ENCODE assay signal across 8 mouse cellular contexts in the genomic region with DNA sequence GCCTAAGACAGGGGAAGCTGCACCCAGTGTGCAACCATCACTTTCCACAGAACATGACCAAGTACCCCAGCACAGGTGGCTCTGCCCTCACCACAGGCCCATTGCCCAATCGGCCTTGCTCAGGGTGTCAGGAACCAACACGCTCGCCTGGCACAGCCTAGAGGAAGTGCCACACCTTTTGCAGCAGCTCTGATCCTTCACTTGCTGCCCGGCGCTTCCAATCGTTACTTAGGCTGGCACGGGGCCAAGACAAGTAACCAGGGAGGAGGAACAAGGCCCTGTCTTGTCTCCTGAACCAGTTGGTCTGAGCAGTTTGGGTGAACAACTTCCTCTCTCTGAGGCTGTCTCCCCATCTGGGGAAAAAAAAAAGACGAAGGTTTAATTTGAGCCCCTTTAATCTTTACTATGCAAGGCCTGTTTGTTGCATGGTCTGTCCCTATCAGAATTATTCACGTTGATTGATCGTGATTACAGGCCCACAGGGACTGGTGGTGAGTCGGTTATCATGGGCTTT. TPM values are rescaled to one million over a fixed set of nuclear protein-coding genes. Genes with fewer than 3 reads are reported as not detected.
DNase-seq lines count a peak whose midpoint lies in the region; ATAC-seq and TF ChIP-seq lines count a peak whose summit lies in the region.

No protein-coding gene starts in this region.

- TF ChIP-seq POLR2A in cerebellum, adult 2 months (IDR thresholded peaks at IDR 0.05; ENCODE audit: borderline replicate concordance, insufficient read depth, low read length): no peak

- no peaks in the 10 kb centered on the region for H3K27me3 ChIP-seq in cerebellum, adult 2 months (ENCODE audit: control insufficient read depth, insufficient read depth, low read length)
- no peaks in the 10 kb centered on the region for H3K27me3 ChIP-seq in intestine, embryonic 16.5 days (replicated peaks; ENCODE audit: control insufficient read depth, insufficient read depth, low read length)
- no peaks in the 10 kb centered on the region for H3K27me3 ChIP-seq in stomach, postnatal 0 days (ENCODE audit: control insufficient read depth, insufficient read depth, low read length)

- 49% methylated on average over 11 of the region's 11 CpGs for WGBS in cerebellum, adult 2 months
- 40% methylated on average over 11 of the region's 11 CpGs for WGBS in intestine, embryonic 16.5 days
- WGBS in stomach, postnatal 0 days: 39% methylated on average over 11 of the region's 11 CpGs

- peak; percentile 64 for ATAC-seq in intestine, embryonic 16.5 days
- peak; percentile 83 for ATAC-seq in stomach, postnatal 0 days (ENCODE audit: low FRiP score, low TSS enrichment)

- H3K4me3 ChIP-seq in cerebellum, adult 2 months (replicated peaks; ENCODE audit: insufficient read depth, low read depth, low read length): no peak overlapping the region
- no peak overlapping the region for H3K4me3 ChIP-seq in intestine, embryonic 16.5 days (ENCODE audit: low read length)
- H3K4me3 ChIP-seq in stomach, postnatal 0 days (ENCODE audit: low read depth, low read length): no peak overlapping the region

- H3K36me3 ChIP-seq in intestine, embryonic 16.5 days (ENCODE audit: control insufficient read depth, insufficient read depth, low read length): no peaks in the 10 kb centered on the region
- H3K36me3 ChIP-seq in stomach, postnatal 0 days (ENCODE audit: control insufficient read depth, insufficient read depth, low read length): no peaks in the 10 kb centered on the region

- H3K9ac ChIP-seq in intestine, embryonic 16.5 days (ENCODE audit: low read depth, low read length): no peak overlapping the region
- no peak overlapping the region for H3K9ac ChIP-seq in stomach, postnatal 0 days (ENCODE audit: low read length)

- peak; percentile 37 to 48 for DNase-seq in cerebellum, postnatal 10 days
- DNase-seq in cerebellum, adult 2 months: no peak
- peak; percentile 43 for DNase-seq in right cerebral cortex, postnatal 4 days
- DNase-seq in right cerebral cortex, postnatal 36 days (ENCODE audit: low spot score in 2 of 2): no peak
- DNase-seq in lung, postnatal 4 days: peak; percentile 54 to 72
- DNase-seq in stomach, postnatal 0 days (ENCODE audit: low spot score): peak; percentile 73
- DNase-seq in layer of hippocampus, postnatal 25 days (ENCODE audit: extremely low spot score in 1 of 2, low spot score in 1 of 2): no peak

- H3K9me3 ChIP-seq in intestine, embryonic 16.5 days (ENCODE audit: control insufficient read depth, low read length): no peaks in the 10 kb centered on the region
- H3K9me3 ChIP-seq in stomach, postnatal 0 days (ENCODE audit: control insufficient read depth, low read length): no peaks in the 10 kb centered on the region

- no peaks in the 10 kb centered on the region for H3K4me1 ChIP-seq in cerebellum, adult 2 months (ENCODE audit: control insufficient read depth, insufficient read depth, low read length)
- H3K4me1 ChIP-seq in intestine, embryonic 16.5 days (ENCODE audit: control insufficient read depth, insufficient read depth, low read length): peaks cover 9% of the 10 kb centered on the region
- H3K4me1 ChIP-seq in stomach, postnatal 0 days (replicated peaks; ENCODE audit: control insufficient read depth, insufficient read depth): no peaks in the 10 kb centered on the region

- H3K27ac ChIP-seq in cerebellum, adult 2 months (ENCODE audit: insufficient read depth, low read length): no peak overlapping the region
- H3K27ac ChIP-seq in intestine, embryonic 16.5 days (ENCODE audit: low read length): no peak overlapping the region
- H3K27ac ChIP-seq in stomach, postnatal 0 days (replicated peaks): peak overlapping the region; percentile 18; the same call in 1 of the 2 replicates

- H3K4me2 ChIP-seq in intestine, embryonic 16.5 days (ENCODE audit: low read depth, low read length): no peak overlapping the region
- no peak overlapping the region for H3K4me2 ChIP-seq in stomach, postnatal 0 days (replicated peaks; ENCODE audit: low read depth)

- no peak for TF ChIP-seq CTCF in cerebellum, adult 2 months (IDR thresholded peaks at IDR 0.05; ENCODE audit: borderline replicate concordance, insufficient read depth, low read depth, low read length)
- TF ChIP-seq CTCF in stomach, postnatal 0 days (IDR thresholded peaks at IDR 0.05; ENCODE audit: low read depth): no peak

- TF ChIP-seq EP300 in stomach, postnatal 0 days (optimal IDR thresholded peaks at IDR 0.05): no peak

RNA-seq across cellular contexts. Expression of gene Ckap4, which starts 17.4 kb away (rescaled TPM):
- 20.4 and 21.0 TPM in 2 replicates for polyA plus RNA-seq in cerebellum, adult 2 months (2012; rRNA removed)
- polyA plus RNA-seq in intestine, embryonic 16.5 days (2015; fragmentation: Nextera tagmentation; extraction: Ambion mirVana): 14.4 and 19.9 TPM in 2 replicates
- 55.7 and 59.2 TPM in 2 replicates for polyA plus RNA-seq in stomach, postnatal 0 days (2015; fragmentation: Nextera tagmentation; extraction: Ambion mirVana)
- 10 to 100 TPM; 19.2 to 21.9 TPM for total RNA-seq in layer of hippocampus, postnatal 25 days (2021)

RNA-seq across cellular contexts. Expression of gene Tcp11l2, which starts 60.0 kb away (rescaled TPM):
- polyA plus RNA-seq in cerebellum, adult 2 months (2012; rRNA removed): 34.6 and 38.8 TPM in 2 replicates
- polyA plus RNA-seq in intestine, embryonic 16.5 days (2015; fragmentation: Nextera tagmentation; extraction: Ambion mirVana): 13.4 and 13.6 TPM in 2 replicates
- 16.3 and 19.5 TPM in 2 replicates for polyA plus RNA-seq in stomach, postnatal 0 days (2015; fragmentation: Nextera tagmentation; extraction: Ambion mirVana)
- 10 to 100 TPM; 27.0 to 28.1 TPM for total RNA-seq in layer of hippocampus, postnatal 25 days (2021)

Comparison
In these comparisons a context has a peak if more than half of its experiments do, and no peak if none do; other contexts are left out.
1. DNase-seq: peak in cerebellum, postnatal 10 days (2 of 2), right cerebral cortex, postnatal 4 days (single experiment), lung, postnatal 4 days (2 of 2) and stomach, postnatal 0 days (single experiment); none in cerebellum, adult 2 months (0 of 2), right cerebral cortex, postnatal 36 days (0 of 2) and layer of hippocampus, postnatal 25 days (0 of 2).